Mouse (Mus musculus): ENCODE measurements around the gene Rab3a.

Rab3a gene

DNA sequence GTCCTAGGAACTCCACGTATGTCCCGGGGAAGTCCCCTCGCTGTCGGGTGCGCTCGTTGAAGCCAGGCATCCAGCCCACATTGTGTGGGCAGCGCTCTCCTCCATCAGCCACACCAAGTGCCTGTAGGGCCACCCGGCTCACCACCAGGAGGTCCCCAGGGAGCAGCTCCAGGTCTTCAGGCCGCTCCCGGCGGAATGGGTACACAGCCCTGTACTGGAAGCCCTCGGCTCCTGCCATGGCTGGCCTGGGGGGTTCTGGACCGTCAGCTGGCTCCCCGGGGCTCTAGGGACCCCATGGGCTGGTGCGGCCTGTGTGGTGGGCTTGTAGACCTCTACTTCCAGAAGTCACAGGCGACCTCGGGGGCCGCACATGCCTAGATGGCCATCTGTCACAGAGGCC is 20.3 kb downstream of the Rab3a start:
- DNase-seq (ENCODE audit: low spot score) = no peak

DNA sequence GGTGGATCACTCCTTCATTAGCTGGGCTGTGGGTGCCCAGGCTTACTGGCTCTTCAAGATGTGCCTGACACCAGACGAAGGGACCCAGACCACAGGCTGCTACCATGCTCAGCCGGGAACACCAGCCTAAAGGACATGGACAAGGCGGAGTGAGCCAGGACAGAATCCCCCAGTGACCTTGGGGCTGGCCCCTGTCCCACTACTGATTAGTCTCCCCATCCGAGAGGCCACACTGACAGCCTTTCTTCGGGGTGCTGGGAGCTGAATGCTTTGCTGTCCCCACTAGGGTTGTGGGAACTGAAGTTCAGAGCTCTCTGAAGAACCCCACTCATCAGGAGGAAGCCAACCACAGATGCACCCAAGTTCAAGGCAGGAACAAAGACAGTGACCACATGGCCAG is 20.7 kb downstream of the Rab3a start:
- no peak for DNase-seq (ENCODE audit: low spot score)

DNA sequence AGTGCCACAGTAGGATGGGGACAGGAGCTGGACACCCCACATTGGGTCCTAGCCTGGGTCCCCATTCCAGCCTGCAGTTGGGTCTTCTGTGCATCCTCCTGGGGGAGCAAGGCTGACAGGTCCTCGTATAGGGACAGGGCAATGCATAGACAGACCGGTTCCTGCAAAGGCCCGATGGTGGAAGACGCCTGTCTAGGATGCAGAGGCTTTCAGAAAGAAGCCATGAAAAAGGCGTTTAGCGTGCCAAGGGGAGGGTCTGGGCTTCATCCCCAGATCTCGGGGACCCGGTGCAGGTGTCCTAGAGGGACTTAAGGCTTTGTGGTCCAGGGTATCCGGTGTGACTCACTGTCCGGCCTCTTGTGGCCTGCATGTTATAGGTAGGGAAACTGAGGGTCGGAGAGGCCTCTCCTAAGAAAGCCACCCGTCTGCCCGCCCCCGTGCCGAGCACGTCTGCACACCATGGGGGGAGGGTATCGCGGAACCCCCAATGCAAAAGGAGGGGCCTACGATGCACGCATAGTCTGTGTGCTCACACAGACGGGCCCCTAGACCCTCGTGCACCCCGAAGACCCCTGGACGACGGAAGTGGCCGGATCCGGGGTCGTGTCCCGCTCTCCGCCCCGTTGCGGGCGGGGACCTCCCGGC is 21.5 kb downstream of the Rab3a start:
- DNase-seq (ENCODE audit: low spot score) = no peak

DNA sequence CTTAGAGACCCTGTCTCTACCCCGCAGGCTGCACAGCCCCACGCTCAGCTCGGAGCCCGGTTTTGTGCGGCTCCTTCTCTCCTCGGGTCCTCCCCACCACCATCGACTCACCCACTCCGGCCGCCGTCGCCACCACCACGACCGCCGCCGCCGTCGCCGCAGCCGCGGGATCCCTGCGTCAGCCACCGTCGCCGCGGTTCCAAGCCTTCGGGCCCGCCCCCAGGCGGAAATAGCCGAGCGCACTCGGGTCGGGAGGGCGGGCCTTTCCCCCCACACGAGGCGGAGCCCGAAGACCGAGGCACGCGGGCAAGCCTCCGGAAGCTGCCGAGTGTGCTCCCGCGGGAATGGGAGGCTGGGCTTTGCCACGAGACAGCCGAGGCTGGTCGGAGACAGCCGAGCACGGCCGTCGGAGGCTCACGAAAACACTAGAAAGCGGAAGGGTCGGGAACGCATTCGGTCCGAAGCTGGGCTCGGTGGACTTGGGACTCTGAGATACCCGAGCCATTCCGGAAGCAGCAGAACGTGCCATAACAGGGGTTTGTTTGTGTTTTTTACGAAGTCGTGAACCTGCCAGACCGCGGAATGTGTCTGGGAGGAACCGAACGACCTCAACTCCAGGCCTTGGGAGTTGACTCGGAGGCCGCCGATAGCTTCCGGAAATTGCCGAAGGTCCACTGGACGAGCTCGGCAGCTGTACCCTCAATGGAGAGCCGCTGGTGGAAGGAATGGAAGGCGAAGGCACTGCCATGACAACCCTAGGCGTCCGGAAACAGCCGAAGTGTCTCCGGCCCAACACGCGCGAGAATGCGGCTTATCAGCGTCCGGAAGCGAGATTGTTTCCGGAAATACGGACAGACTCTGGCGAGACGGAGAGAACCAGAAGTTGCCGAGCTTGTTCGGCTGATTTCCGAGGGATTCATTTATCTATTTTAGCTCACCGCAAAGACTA is 22.3 kb downstream of the Rab3a start, which contains the start of gene Pik3r2:
TSS of gene Pik3r2 (minus strand) at position 218 of the 949 bp plus-strand sequence.
- peak; percentile 95 for DNase-seq (ENCODE audit: low spot score)

DNA sequence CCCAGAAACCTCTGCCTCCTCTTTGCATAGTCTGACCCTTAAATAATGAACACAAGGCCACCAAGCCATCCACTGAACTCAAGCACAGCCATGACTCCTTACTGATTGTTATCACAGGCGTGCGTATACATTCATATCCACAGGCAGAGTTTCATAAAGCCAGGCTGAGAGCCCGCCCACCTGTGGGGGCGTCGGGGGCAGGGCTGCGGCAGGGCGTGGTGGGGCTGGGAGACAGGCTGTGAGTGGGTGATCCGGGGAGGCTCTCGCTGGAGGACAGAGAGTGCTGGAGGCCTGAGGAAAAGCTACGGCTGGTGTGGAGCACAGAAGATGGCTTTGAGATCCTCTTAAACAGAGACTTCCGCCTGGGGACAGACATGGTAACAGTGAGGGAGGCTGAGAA is 25.6 kb downstream of the Rab3a start:
- DNase-seq (ENCODE audit: low spot score) = no peak

DNA sequence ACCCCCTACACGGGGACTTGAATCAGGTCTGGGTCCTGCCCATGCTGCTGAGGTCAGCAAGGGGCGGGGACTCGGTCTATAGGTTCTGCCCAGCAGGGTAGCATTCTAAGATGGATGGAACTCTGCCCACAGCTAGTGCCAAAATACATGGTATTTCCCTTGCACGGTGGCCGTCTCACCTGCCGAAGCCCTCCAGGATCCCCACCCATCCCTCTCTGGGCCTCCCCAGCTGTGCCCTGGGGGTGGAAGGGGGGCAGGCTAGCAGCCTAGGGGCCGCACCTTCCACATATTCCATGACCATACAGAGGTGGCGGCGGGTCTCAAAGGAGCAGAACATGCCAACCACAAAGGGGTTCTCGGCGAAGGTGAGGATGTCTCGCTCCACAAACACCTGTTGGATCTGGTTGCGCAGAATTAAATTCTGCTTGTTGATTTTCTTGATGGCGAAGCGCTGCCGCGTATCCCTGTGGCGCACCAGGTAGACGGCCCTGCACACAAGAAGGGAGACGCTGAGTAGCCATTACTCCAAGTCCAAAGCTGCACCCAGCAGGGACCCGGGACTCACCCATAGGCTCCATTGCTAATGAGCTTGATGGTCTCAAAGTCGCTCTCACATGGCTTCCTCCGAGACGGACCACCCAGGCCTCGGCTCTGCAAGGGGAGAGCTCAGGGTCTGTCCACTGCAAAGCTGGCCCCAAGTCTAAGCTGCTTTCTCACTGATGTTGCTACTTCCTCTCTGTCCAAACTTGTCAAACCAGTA is 32.0 kb downstream of the Rab3a start:
- DNase-seq (ENCODE audit: low spot score) = no peak

DNA sequence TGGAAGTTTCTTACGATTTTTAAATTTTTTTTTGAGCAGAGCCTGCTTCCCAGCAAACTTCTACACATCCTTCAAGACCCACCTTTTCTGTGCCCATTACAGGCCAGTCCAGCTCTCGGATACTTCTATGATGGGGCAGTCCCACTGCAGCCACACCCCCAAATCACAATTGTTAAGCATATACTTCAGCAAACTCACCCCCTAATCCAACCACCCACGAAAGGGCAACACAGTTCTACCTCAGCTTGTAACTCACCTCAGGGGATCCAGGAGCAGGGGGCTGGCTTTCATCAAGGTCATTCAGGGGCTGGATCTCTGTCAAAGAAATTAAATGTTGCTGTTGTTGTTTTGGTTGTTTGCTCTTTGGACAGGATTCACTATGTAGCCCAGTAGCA is 32.6 kb downstream of the Rab3a start:
- DNase-seq (ENCODE audit: low spot score) = no peak

DNA sequence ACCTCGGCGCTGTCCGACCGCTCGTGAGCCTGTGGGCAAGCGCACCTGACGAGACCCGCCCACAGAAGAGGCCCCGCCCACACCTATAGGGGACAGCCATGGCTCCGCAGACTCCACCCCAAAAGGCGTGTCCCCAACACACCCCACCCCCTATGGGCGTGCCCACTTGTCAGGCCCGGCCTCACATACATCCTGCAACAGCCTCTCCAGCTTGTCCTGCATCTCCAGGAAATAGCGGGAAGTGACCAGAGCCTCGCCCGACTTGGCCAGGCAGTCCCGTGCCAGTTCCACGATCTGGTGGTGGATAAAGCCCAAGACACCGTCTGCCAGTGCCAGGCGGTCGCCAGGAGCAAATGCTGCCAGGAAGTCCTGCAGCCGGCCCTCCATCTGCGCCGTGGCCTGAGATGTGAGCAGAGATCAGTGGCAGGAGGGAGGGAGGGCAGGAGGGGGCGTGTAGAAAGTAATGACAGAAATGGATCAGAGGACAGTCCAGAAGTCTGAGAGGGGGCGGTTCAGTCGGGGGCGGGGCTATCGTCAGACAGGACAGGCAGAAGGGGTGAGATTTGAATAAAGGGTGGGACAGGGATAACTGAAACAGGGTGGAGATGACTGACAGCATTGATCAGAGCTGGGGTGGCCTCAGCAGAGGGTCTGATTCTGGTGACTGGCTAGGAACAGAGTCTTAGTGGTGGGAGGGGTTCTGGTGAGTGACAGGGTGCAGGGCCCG is 33.6 kb downstream of the Rab3a start:
- no peak for DNase-seq (ENCODE audit: low spot score)

DNA sequence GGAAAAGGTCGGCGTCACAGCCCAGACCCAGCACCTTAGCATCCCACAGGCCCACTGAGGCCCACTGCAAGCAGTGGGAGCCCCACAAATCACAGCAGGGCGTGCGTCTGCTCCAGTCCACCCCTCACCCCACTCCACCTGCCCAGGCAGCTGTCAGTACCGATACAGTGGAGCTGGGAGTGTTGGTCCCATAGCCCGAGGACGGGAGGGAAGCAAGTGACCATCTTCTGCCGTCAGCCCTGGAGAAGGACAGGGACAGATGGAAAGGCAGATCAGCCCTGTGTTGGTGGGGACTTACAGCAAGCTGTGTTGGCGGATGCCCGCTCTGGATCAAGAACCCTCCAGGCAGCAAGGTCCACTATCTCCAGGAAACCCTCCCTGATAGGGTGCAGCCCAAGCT is 34.6 kb downstream of the Rab3a start:
- no peak for DNase-seq (ENCODE audit: low spot score)

DNA sequence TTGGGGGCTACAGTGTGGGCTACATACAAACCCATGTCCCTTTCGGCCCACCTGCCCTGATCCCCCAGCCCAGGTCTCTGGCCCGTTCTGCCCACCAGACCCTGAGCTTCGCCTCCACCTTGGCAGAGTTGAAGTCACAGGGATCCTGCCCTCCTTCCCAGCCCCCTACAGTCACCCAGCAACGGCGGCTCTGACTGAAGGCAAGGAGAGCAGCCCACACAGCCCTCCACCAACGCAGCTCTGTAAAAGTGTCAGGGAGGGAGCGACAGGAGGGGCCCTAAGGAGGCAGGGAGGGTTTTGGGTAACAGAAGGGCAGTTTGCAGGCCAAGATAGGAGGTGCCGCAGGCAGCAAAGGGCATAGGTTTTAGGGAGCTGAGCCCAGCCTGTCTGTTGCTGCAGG is 36.4 kb downstream of the Rab3a start:
- no peak for DNase-seq (ENCODE audit: low spot score)

DNA sequence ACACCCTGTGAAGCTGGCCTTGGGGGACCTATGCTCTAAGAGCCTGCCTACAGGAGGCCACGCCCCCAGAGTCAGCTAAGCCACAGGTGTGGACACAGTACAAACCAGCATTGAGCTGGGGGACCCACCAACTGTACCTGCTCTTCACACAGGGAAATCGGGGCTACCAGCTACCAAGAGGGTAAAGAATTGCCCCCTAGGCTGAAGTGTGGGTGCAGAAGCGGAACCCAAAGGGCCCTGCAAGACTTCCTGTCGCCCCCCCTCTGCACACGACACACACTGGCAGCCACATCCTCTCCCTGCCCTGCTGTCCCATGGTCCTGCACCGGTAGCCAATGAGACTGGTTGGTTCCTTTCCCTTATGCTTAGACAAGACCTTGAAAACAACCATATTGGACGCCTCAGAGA is 36.8 kb downstream of the Rab3a start:
- no peak for DNase-seq (ENCODE audit: low spot score)

DNA sequence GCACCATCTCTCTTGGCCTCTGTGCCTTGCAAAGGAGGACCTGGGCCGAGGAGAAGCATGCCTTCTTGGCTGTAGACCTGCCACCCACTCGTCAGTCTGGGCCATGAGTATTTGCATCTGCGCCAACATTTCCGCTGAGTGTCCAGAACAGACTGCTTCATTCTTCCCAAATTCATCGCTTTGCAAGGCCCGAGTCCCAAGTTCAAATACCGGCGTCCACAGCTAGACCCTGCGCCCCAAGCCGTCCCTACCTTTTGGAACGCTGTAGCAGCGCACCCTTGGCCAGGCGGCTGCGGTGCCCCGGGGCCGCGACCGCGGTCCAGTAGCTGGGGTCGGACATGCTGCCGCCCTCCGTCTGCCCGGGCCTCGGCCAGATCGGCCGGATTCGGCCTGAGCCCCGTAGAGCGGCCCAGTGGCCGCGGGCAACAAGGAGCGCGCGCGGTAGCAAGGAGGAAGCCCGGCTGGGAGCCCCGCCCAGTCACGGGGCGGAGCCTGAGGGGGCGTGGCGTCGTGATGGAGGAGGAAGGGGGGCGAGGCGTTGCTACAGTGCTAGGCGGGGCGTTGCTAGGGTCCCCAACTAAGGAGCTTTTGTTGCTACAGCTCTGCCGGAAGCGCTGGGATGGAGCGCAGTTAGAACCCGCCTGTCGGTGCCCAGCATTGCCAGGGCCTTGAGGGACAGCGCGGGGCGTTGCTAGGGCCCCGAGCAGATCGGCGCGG is 37.7 kb downstream of the Rab3a start:
- DNase-seq (ENCODE audit: low spot score) = peak; percentile 96

DNA sequence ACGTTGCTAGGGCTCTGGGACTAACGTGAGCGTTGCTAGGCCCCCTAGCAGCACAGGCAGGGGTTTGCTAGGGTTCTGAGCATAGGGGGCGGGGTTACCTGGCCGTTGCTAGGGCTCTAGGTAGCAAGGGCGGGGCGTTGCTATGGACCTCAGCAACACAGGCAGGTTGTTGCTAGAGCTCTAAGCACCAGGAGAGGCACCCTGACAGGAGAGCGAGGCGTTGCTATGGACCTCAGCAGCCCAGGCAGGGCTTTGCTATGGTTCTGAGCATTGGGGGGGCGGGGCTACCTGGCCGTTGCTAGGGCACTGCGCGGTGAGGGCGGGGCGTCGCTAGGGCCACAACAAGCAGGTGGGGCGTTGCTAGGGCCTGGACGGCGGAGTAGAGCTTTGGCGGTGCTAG is 38.2 kb downstream of the Rab3a start:
- DNase-seq (ENCODE audit: low spot score) = no peak

DNA sequence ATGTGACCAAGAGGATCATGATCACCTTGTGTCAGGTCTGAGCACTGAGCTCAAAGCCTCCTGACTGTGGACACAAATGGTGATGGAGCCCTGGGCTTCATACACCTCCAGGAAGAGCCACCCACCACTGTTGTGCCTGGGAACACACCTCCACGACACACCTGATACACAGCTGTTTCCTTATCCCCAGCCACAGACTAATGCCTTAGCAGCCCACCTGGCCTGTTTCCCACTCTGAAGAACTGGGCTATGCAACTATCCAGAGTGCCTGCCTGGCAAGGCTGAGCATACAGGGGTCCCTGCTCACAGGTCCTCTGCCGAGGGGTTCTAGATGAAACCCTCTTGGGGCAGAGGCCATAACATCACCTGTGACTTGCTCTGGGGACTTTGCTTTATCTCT is 39.7 kb downstream of the Rab3a start:
- DNase-seq (ENCODE audit: low spot score) = no peak

DNA sequence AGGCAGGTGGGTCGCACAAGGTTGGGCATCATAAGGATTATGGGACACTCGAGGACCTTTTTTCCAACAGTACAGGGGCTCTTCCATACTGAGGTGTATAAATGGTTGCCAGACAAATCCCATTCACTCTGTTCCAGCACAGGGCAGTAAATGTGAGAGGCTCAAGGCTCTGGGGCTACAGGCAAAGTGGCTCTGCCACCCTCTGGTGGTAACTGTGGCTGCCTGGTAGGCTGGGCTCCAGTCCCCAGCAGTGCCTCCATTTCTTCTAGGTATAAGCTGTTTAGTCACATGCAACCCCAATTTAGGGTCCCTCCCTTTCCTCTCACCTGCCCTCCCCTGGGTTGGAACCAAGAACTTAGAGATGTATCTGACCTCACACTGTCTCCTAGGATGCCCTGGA is 40.9 kb downstream of the Rab3a start:
- no peak for DNase-seq (ENCODE audit: low spot score)

DNA sequence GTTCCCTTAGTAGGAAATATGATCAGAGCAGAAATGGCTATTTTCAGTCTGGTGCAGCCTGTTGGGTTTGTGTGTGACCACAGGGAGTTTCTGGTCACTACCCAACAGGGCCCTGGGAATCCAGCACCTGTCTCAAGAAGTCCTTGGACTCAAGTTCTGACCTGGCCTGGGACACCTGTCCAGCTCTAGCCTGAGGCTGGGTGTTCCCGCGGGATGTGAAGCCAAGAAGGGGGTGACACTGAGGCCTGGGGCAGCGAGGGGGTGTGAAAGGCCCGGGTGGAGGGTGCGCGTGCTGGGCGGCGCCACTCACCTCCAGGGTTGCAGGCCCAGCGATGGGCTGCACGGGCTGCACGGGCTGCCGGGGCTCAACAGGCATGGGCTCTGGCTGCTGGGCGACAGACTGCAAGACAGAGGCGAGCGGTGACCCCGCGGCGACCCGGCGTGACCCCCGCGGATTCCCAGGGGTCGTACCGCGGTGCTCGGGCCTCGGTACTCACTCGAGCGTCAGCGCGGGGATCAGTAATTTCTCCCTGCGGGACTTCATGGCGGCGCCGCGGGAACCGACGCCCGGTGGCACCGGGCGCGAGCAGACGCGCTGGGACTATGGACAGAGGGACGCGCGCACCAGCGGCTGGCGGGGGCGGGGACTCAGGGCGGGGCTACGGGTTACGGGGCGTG is 42.1 kb downstream of the Rab3a start:
- DNase-seq (ENCODE audit: low spot score) = no peak

DNA sequence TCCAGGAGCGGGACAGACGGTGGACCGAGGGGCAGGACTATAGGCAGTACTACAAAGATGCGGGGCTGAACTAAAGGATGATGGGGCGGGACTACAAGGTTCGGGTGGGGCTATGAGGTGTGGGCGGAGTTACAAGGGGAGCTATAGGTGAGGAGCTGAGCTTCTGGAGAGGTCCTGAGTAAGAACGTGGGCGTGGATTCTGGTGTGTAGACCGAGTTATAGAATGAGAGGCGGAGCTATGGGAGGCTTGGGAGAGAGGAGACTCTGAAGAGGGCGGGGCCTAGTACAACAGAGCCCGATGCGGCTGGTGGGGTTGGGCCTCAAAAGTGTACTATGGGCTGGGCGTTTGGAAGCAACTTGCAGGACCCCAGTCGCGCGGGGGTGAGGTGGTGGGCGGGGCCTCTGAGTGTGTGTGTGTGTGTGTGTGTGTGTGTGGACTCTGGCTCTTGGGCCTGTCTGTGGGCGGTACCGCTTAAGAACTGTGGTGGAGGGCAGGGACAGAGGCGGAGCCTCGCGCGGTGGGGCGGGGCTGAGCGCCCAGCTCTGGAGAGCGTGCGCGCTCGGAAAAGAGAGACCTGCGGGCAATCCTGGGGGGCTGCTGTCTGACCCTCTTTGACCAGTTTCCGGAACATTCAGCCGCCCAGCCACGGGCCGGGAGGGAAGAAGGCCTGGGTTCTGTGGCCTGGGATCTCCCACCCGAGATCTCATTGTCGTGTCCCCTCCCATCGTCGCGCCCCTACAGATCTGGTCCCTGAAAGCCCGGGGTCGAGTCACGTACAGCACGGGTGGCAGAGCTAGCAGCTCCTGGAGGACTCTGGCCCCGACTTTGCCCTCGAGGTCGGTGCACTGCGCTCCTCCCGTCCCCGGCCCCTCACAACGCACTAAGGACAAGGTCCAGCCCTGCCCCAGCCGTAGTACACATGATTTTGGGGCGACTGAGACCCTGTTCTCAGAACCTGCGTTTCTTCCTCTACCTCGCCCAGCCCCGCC is 42.9 kb downstream of the Rab3a start:
- DNase-seq (ENCODE audit: low spot score) = peak; percentile 89

DNA sequence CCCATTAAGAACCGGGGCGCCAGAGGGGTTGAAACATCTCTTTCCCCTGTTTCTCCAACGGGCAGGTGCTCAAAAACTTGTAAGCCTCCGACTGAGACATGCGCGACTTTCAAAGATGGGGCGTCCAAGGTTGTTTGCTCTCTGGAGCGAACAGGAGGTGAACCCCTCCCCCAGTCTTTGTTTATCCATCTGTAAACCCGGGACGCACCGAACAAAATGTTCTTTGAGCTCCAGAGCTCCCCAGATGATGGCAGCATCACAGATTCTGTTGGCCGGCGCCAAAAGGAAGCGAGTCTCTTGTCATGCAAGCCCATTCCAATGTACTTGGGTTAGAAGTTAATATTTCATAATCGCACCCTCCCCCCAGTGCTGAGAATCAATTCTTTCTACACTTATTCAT is 43.8 kb downstream of the Rab3a start:
- no peak for DNase-seq (ENCODE audit: low spot score)

DNA sequence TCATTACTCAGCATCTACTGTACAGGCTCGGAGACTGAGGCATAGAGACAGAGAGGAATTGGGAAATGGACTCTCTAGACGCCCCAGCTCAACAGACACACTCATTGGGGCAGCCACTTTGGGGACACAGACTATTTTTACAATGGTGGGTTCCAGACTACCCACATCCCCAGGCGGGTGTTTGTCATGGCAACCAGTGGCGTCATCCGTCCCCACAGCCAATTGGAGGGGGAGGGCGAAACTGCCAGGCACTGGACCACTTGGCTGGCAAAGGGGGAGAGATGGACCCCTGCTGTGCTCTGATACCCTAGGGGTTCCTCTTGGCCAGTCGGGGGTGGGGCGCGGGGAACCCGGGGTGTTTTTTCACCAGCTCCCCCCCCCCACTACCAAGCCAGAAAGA is 46.2 kb downstream of the Rab3a start:
- DNase-seq (ENCODE audit: low spot score) = no peak

DNA sequence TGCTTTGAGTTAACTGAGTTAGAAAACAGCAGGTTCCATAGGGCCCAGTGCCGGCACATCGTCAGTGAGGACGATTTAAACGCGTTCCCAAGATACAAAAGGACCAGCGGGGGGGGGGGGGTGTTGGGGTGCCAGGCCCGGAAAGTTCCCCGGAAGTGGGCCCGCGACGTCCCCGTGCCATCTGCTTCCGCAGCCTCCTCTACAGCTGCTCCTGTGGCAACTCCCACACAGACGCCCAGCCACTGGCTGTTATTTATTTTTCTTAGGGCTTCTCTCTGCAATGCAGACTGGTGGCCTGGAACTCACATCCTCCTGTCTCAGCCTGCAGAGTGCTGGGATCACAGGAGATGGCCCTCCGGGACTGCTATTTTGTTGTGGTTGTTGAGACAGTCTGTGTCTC is 46.7 kb downstream of the Rab3a start:
- DNase-seq (ENCODE audit: low spot score) = no peak

All from ovary, adult 18-20 months (tissue).